Mouse (Mus musculus): ENCODE data around the gene Igfbp1. TPM values are rescaled to one million over a fixed set of nuclear protein-coding genes. Genes with fewer than 3 reads are reported as not detected.

Igfbp1 gene
- 0.15 and 0.25 TPM in 2 replicates for polyA plus RNA-seq (2016; fragmentation: Nextera tagmentation; extraction: Ambion mirVana)

GRCm38 (mm10) chr11:7197491-7197941 is at the start of gene Igfbp1:
Gene Igfbp1 (plus strand): TSS chr11:7197782.
- WGBS = 15% methylated on average over 12 of the region's 12 CpGs
- peaks cover 13% of the 10 kb centered on the region for H3K4me1 ChIP-seq
- H3K4me3 ChIP-seq = no peak within 1 kb of the TSS
- H3K9me3 ChIP-seq = no peaks in the 10 kb centered on the region
- H3K27me3 ChIP-seq = peaks cover 10% of the 10 kb centered on the region
- no peaks in the 10 kb centered on the region for H3K36me3 ChIP-seq
- H3K4me2 ChIP-seq (replicated peaks) = 0 out of 2 replicates have a peak within 1 kb of the TSS, but pooled peaks have one; percentile 9
- H3K27ac ChIP-seq (replicated peaks) = no peak within 1 kb of the TSS
- peak; percentile 27; the same call in 1 of the 2 replicates for ATAC-seq (ENCODE audit: low FRiP score, low read depth)
- H3K9ac ChIP-seq (replicated peaks) = 0 out of 2 replicates have a peak within 1 kb of the TSS, but pooled peaks have one; percentile 4

DNA sequence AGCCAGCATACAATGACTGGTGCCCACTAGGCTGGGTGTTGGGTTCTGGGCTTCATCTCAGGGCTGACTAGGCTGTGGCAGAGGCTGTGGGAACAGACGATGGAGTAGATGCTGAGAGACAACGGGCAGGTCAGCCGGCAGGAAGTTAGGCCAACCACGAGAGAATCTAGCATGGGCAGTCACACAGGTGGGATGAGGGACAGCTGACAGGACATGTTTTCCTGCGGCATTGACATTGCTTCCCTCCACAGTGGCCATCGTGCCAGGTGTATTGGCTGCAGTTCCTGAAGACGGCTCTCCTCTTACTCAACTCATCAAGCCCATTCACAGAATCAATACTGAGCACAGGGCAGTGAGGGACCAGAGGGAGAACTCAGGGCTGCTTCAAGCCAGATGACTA is 49.6 kb upstream of the Igfbp1 start:
- WGBS = 87% methylated on average over 7 of the region's 7 CpGs
- no peaks in the 10 kb centered on the region for H3K9me3 ChIP-seq

GRCm38 (mm10) chr11:7149471-7149870 is 48.1 kb upstream of the Igfbp1 start:
- Histone ChIP-seq H3K36me3 (no peaks in the 10 kb centered on the region), H3K4me2 (replicated peaks) (no peak overlapping the region), H3K9me3 (no peaks in the 10 kb centered on the region), H3K4me3 (no peak overlapping the region), H3K27ac (replicated peaks) (no peak overlapping the region), H3K27me3 (no peaks in the 10 kb centered on the region), H3K9ac (replicated peaks) (no peak overlapping the region), H3K4me1 (no peaks in the 10 kb centered on the region)
- 77% methylated on average over 7 of the region's 7 CpGs for WGBS
- ATAC-seq (ENCODE audit: low FRiP score, low read depth) = no peak

More for the DNA sequence above, 49.6 kb upstream of the Igfbp1 start:
- Histone ChIP-seq H3K36me3 (no peaks in the 10 kb centered on the region), H3K4me1 (no peaks in the 10 kb centered on the region), H3K4me2 (replicated peaks) (no peak overlapping the region), H3K27ac (replicated peaks) (no peak overlapping the region), H3K9ac (replicated peaks) (no peak overlapping the region), H3K27me3 (no peaks in the 10 kb centered on the region), H3K4me3 (no peak overlapping the region)
- ATAC-seq (ENCODE audit: low FRiP score, low read depth) = no peak

DNA sequence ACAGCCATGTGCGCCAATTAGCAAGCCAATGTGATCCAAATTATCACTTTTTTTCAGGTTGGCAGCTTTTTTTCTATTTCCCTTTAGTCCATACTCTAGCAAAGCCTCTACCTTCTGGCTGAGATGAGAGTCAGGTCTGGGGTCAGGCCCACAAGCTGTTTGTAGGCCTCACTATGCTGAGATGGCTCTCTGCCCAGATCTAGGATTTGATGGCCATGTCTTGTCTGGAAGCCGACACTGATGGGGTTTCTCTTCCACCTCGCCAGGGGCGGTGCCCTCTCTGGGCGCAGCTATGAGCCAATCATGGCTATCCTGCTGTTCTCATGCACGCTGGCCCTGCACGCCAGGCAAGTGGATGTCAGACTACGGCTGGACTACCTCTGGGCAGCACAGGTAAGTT is 47.1 kb upstream of the Igfbp1 start:
- ATAC-seq (ENCODE audit: low FRiP score, low read depth) = no peak
- no peaks in the 10 kb centered on the region for H3K36me3 ChIP-seq
- H3K9ac ChIP-seq (replicated peaks) = no peak overlapping the region
- no peak overlapping the region for H3K27ac ChIP-seq (replicated peaks)
- H3K9me3 ChIP-seq = no peaks in the 10 kb centered on the region
- 93% methylated on average over 8 of the region's 8 CpGs for WGBS
- no peak overlapping the region for H3K4me2 ChIP-seq (replicated peaks)
- no peak overlapping the region for H3K4me3 ChIP-seq
- H3K4me1 ChIP-seq = no peaks in the 10 kb centered on the region
- no peaks in the 10 kb centered on the region for H3K27me3 ChIP-seq

DNA sequence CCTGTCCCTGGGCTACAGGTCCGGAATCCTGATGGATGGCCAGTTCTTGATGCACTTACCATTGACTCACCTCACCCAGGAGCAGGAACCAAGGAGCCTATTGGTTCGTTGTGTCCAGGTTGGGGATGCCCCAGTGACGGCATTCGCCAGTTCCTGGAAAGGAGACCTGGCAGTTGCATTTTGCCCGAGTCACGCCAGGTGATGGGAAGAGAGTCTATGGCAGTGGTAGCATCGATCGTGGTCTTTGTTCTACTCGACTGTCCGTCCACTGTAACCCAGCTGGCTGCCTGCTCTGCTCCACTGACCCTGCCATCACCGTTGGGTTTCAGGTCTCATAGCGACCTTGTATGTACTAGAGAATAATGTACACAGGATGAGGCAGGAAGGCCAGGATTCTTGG is 45.2 kb upstream of the Igfbp1 start:
- WGBS = 91% methylated on average over 12 of the region's 12 CpGs
- no peak for ATAC-seq (ENCODE audit: low FRiP score, low read depth)
- H3K4me2 ChIP-seq (replicated peaks) = no peak overlapping the region

DNA sequence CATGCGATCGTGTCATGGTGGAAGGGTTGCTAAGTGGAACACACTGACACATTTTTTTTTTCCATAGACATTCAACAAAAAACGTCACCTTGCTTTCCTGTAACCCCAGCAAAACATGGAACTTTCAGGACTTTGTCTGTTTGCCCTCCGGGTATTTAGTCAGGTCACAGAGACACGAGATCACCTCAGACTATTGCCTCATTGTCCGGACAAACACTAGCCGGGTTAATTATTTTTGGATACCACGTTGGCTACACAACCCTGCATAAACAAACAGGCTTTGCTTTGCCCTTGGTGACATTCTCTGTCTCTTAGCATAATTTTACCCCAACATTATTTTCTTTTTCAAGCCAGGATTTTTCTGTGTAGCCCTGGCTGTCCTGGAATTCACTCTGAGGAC is 44.5 kb upstream of the Igfbp1 start:
- Histone ChIP-seq H3K9me3 (no peaks in the 10 kb centered on the region), H3K4me2 (replicated peaks) (no peak overlapping the region), H3K36me3 (no peaks in the 10 kb centered on the region), H3K27me3 (no peaks in the 10 kb centered on the region), H3K4me1 (no peaks in the 10 kb centered on the region), H3K9ac (replicated peaks) (no peak overlapping the region), H3K4me3 (no peak overlapping the region), H3K27ac (replicated peaks) (no peak overlapping the region)
- 80% methylated on average over 8 of the region's 8 CpGs for WGBS
- ATAC-seq (ENCODE audit: low FRiP score, low read depth) = no peak

More for the DNA sequence above, 45.2 kb upstream of the Igfbp1 start:
- H3K27me3 ChIP-seq = no peaks in the 10 kb centered on the region
- H3K9me3 ChIP-seq = no peaks in the 10 kb centered on the region
- H3K4me1 ChIP-seq = no peaks in the 10 kb centered on the region
- H3K9ac ChIP-seq (replicated peaks) = no peak overlapping the region
- H3K4me3 ChIP-seq = no peak overlapping the region
- H3K27ac ChIP-seq (replicated peaks) = no peak overlapping the region
- no peaks in the 10 kb centered on the region for H3K36me3 ChIP-seq

GRCm38 (mm10) chr11:7156427-7156826 is 41.2 kb upstream of the Igfbp1 start:
- H3K27me3 ChIP-seq = no peaks in the 10 kb centered on the region
- H3K4me3 ChIP-seq = no peak overlapping the region
- no peak overlapping the region for H3K27ac ChIP-seq (replicated peaks)
- no peaks in the 10 kb centered on the region for H3K36me3 ChIP-seq
- H3K9ac ChIP-seq (replicated peaks) = no peak overlapping the region
- H3K4me1 ChIP-seq = peaks cover 13% of the 10 kb centered on the region; the same call in 1 of the 2 replicates
- no peak overlapping the region for H3K4me2 ChIP-seq (replicated peaks)
- H3K9me3 ChIP-seq = no peaks in the 10 kb centered on the region
- no peak for ATAC-seq (ENCODE audit: low FRiP score, low read depth)
- WGBS = 83% methylated on average over 4 of the region's 4 CpGs

DNA sequence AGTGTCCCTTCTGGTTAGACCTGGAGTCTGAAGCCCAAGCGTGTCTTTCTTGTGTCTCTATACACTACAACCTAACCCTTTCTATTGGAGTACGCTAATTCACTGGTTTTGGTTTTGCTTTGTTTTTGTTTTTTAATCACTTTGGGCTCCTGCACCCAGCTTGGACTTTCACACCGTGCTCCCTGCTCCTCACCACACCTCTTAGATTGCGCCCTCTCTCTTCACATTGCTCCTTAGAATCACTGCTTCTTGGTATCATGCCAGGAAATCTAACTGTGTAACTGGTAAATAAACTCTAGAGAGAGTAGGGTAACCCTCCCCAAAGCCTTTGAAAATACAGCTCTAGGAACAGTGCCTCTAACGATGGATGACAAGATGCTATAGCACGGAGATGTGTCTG is 39.4 kb upstream of the Igfbp1 start:
- ATAC-seq (ENCODE audit: low FRiP score, low read depth) = no peak
- H3K27me3 ChIP-seq = no peaks in the 10 kb centered on the region
- no peak overlapping the region for H3K9ac ChIP-seq (replicated peaks)
- peaks cover 13% of the 10 kb centered on the region; the same call in 1 of the 2 replicates for H3K4me1 ChIP-seq
- WGBS = 85% methylated on average over 6 of the region's 6 CpGs
- H3K27ac ChIP-seq (replicated peaks) = no peak overlapping the region
- no peak overlapping the region for H3K4me2 ChIP-seq (replicated peaks)
- no peak overlapping the region for H3K4me3 ChIP-seq
- H3K36me3 ChIP-seq = no peaks in the 10 kb centered on the region
- no peaks in the 10 kb centered on the region for H3K9me3 ChIP-seq

GRCm38 (mm10) chr11:7160146-7160545 is 37.4 kb upstream of the Igfbp1 start:
- Histone ChIP-seq H3K27ac (replicated peaks) (0 out of 2 replicates have a peak overlapping the region, but pooled peaks have one; percentile 22), H3K9ac (replicated peaks) (no peak overlapping the region), H3K4me2 (replicated peaks) (no peak overlapping the region), H3K27me3 (no peaks in the 10 kb centered on the region), H3K36me3 (no peaks in the 10 kb centered on the region), H3K4me1 (peaks cover 13% of the 10 kb centered on the region; the same call in 1 of the 2 replicates), H3K4me3 (no peak overlapping the region), H3K9me3 (no peaks in the 10 kb centered on the region)
- no peak for ATAC-seq (ENCODE audit: low FRiP score, low read depth)
- 74% methylated on average over 6 of the region's 6 CpGs for WGBS

GRCm38 (mm10) chr11:7160637-7161101 is 36.9 kb upstream of the Igfbp1 start:
- no peak overlapping the region for H3K4me3 ChIP-seq
- peaks cover 13% of the 10 kb centered on the region; the same call in 1 of the 2 replicates for H3K4me1 ChIP-seq
- H3K27ac ChIP-seq (replicated peaks) = peak overlapping the region; percentile 63
- H3K27me3 ChIP-seq = no peaks in the 10 kb centered on the region
- H3K36me3 ChIP-seq = no peaks in the 10 kb centered on the region
- peak; percentile 73 for ATAC-seq (ENCODE audit: low FRiP score, low read depth)
- WGBS = 22% methylated on average over 4 of the region's 4 CpGs
- H3K9me3 ChIP-seq = no peaks in the 10 kb centered on the region
- no peak overlapping the region for H3K9ac ChIP-seq (replicated peaks)
- H3K4me2 ChIP-seq (replicated peaks) = no peak overlapping the region

DNA sequence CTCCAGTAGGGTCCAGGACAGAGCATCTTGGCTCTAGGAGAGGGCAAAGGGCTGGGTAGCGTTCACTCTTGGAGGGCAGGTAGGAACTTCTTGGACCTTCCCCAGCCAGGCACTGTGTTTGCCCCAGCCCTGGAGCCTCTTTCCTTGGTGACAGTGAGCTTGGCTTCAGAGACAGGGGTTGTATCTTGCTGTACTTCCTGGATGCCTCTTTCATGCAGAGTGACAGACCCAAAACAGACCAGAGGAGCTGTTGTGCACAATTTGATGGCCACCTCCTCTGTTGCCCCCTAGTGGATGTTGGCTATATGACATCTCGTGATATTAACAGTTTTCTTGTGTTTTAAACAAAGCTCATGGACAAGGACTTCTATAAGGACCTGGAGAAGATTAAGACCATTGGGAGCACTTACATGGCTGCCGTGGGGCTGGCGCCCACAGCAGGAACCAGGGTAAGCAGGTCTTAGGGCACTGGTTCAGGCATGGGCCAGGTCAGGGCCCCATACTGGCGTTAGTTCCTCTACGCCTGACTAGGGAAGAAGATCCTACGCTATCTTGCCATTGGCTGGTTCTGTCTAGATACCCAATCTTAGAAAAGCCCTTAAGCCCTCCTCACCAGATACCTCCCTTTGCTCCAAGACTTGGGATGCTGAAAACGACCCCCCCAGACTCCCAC is 35.9 kb upstream of the Igfbp1 start:
- no peak overlapping the region for H3K4me3 ChIP-seq
- H3K4me1 ChIP-seq = peaks cover 13% of the 10 kb centered on the region; the same call in 1 of the 2 replicates
- H3K27me3 ChIP-seq = no peaks in the 10 kb centered on the region
- WGBS = 78% methylated on average over 8 of the region's 8 CpGs
- H3K36me3 ChIP-seq = no peaks in the 10 kb centered on the region
- H3K9me3 ChIP-seq = no peaks in the 10 kb centered on the region
- ATAC-seq (ENCODE audit: low FRiP score, low read depth) = peak; percentile 50; the same call in 1 of the 2 replicates
- no peak overlapping the region for H3K27ac ChIP-seq (replicated peaks)
- no peak overlapping the region for H3K9ac ChIP-seq (replicated peaks)
- H3K4me2 ChIP-seq (replicated peaks) = no peak overlapping the region

DNA sequence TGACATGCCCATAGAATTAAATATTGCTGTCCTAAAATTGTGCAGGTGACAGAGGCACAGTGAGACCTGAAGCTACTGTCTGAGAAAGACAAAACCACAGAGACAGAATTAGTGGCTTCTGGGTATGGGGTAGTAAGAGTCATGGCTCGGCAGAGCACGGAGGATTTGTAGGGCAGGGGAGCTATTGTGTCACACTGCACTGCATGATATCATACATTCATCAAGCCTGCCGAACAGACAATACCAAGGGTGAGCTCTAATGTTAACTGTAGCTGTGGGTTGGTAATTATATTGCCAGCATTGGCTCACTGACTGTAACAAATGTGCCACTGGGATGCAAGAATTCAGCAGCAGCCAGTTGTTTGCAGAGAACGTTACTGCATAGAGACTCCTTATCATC is 33.2 kb upstream of the Igfbp1 start:
- 0 out of 2 replicates have a peak, but pooled peaks cover under 1% of the 10 kb centered on the region for H3K36me3 ChIP-seq
- no peak overlapping the region for H3K9ac ChIP-seq (replicated peaks)
- ATAC-seq (ENCODE audit: low FRiP score, low read depth) = no peak
- peaks cover 13% of the 10 kb centered on the region; the same call in 1 of the 2 replicates for H3K4me1 ChIP-seq
- H3K9me3 ChIP-seq = no peaks in the 10 kb centered on the region
- H3K27ac ChIP-seq (replicated peaks) = no peak overlapping the region
- H3K4me2 ChIP-seq (replicated peaks) = no peak overlapping the region
- 60% methylated on average over 4 of the region's 4 CpGs for WGBS
- no peak overlapping the region for H3K4me3 ChIP-seq
- no peaks in the 10 kb centered on the region for H3K27me3 ChIP-seq
